Mouse (Mus musculus): ENCODE measurements around the gene Rpl9-ps6.

DNA sequence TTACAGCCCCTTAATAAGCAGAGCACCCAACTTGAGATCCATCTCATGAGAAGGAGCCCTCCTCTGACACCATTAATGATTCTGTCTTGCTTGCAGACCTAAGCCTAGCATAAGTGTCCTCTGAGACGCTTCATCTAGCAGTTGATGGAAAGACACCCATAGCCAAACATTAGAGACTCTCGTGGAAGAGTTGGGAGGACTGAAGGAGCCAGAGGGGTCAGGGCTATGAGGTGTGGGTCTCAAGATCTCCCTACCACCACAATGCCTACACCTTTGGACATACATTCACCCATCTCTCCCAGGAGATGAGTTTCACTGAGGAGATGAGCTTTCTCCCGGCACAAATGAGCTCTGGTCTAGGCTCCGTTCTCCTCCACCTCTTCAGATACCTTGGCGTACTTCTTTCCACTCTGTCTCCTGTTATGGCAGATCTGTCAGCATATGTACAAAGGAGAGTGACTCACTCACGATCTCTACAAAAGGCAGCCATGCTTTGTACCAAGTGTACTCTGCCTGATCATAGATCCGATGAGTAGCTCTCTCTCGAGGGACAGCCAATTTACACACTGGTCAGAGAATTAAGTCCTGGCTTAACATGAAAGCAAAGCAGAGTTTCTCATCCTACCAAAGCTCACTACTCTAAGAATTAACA is 14.5 kb upstream of the Rpl9-ps6 start:
- TF ChIP-seq CTCF (IDR thresholded peaks at IDR 0.05; ENCODE audit: borderline replicate concordance, extremely low read depth, insufficient read depth, insufficient read length) = no peak
- TF ChIP-seq POLR2A (IDR thresholded peaks at IDR 0.05; ENCODE audit: borderline replicate concordance, extremely low read depth, insufficient read depth, insufficient read length, poor library complexity, severe bottlenecking) = no peak

Data from brain, embryonic 14.5 days (tissue).